Mouse (Mus musculus): ENCODE measurements around the gene Egln3.

Egln3 gene

DNA sequence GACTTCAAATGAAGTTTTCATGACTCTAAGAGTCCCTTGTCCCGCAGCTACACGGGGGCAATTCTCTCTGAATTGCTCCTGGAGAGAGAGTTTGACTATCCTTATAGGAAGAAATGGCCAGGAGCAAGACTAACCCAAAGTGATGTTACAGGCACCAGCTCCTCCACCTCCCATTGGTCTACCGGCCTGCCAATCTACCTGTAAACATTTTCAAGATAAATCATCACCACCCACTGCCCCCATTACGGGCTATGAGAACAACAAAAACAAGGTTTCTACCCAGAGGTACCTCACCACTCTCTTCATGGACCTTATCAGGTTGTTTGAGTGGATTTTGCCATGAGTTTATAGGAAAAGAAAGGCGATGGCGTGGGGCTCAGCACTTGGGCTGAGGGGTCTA is 1.4 kb downstream of the Egln3 start:
- DNase-seq = no peak

DNA sequence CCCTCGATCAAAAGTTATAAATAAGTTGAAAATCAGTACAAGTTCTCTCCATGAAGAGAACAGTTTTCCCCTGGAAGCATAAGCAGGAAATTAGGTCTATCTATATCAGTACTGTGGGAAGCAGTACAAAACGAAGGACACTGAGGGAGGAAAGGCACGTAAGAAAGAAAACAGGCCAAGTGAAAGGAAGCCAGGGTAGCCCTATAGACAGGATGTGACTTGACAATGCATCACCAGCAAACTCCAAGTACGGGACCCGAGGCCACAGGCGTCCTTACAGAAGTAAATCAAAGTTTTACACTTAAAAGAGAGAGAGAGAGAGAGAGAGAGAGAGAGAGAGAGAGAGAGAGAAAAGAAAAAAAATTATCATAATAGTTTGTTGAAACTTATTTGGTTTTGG is 2.8 kb downstream of the Egln3 start:
- DNase-seq = no peak

DNA sequence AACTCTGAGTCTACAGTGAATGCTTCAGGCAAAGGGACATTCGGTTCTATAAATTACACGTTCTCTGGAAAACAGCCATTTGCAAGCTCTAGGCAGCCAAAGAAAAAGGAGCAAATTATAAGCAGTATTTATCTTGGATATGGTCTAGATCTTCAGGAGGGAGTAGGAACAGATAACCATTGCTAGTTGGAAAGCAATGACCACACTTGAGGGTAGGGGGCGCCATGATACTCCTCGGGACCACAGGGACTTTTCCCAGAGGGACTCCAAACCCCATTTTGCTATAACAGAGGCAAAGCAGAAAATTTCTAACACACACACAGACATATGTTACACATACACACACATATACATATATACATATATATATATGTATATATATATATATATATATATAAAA is 3.5 kb downstream of the Egln3 start:
- peak; percentile 47 for DNase-seq

DNA sequence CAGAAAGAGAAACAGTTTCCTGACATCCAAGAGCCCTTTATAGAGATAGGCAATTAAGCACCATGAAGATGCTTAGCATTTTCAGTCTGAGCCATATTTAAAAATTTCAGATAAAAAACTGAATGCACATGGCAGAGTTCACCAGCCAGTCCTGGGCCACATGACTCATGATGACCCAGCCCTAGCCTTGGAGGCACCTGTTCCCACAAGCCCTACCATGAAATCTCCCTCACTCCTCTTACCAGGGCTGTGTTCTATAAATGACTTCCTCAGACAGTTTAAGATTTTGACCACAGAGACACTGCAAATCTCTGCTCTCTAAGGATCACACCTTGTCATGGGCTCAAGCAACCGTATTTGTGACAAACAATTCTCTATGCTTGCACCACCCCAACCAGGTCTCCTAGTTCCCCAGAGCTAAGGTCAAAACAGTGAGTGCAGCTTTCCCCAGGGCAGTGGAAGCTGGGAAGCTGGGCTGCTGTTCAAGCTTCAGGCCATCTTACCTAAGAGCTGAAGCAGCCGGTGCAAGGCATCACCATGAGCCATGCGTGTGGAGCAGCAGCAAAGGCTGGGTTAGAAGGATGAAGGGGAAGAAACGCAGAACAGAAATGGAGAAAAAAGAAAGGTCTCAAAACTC is 5.3 kb downstream of the Egln3 start:
- no peak for DNase-seq

- no peak for DNase-seq
These were observed 5.8 kb downstream of the Egln3 start for GRCm38 (mm10) chr12:54197849-54198248.

DNA sequence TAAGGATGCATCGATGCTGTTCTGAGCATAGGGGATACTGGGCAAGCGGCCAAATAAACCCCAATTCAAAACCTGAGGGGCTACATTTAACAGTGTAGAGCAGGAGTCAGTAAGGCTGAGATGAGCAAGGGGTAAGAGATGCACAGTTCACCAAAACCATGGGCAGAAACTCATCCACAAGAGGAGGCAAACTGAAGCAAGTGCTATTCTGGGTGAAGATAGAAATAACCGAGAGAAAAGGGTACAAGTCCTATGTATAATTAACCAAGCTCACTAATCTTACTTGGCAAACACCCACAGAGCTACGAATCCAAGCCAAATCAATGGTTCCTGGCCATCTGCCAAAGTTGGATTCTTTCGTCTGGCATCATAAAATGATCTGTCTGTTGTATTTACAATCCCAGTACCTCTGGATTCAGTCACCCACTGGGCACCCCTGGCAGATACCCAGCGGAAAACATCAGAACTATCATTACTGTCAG is 6.3 kb downstream of the Egln3 start:
- no peak for DNase-seq

GRCm38 (mm10) chr12:54196881-54197280 is 6.8 kb downstream of the Egln3 start:
- no peak for DNase-seq

- DNase-seq = no peak
These were observed 9.5 kb downstream of the Egln3 start for GRCm38 (mm10) chr12:54194159-54194558.

DNA sequence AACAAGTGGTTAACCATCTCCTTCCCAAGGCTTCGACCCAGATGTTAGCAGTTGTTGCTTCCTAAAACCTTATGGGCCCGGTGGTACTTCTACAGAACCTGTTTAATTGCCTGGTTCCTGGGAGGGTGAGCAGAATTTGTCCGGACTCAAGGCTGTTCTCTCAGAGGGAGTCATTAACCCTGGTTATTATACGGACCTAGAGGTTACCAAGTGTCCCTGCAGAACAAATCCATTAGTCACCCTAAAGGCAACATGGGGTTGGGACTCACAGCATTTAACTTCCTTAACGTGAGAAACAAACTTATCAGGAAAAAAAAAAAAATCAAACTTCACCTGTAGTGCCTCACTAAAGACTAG is 11.4 kb downstream of the Egln3 start:
- DNase-seq = no peak

- DNase-seq = peak; percentile 93
These were observed 11.9 kb downstream of the Egln3 start for GRCm38 (mm10) chr12:54191608-54192304.

DNA sequence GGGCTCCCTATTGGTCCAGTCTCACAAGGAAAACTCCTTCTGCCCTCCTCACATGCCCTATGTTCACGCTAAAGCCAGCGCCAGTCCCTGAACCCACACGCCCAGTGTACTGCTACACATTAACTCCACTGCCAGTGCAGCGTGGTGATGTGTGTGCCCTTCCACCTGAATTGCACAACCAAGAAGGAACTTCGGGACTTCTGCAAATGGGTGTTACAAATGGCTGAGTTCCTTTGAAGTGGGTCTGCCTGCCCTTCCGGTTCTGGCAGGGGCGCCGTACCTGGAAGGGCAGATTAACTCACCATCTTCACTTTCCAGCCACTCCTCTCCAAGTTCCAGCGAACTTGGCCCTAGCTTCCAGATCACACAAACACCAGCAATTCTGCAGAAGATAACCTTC is 12.5 kb downstream of the Egln3 start:
- DNase-seq = no peak

DNA sequence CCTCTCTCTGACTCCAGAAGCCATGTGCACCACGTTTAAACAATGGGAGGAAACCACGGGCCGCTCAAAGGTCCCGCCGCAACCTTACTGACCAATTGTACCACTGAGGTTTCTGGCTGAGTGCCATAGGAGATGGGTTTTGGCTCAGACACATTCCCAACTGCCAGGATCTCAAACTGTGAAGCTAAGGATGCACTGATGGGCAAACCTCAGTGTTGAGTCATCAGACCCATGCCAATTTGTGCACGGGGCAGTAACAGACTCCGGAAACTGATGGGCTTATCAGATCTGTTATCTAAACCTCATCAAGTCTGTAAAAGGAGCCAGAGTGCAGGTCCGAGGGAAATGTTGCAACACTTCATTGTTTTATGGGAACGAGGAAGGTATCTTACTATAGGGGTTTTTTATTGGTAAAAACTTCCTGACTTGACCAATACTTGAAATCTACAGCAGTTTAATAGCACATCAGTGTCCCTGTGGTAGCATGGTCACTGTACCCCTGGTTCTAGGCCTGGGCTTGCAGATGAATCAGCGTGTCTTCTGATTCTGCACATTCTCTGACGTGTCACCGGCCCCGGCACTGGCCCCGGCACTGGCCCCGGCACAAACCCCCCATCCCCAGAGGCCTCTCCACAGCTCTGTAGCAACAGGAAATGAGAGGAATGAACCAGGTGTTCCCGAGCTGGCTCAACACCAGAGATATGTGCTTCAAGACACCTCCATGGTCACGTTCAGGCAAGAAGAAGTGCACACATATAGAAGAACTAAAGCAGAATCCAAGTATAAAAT is 15.7 kb downstream of the Egln3 start:
- no peak for DNase-seq

- DNase-seq = no peak
These were observed 16.6 kb downstream of the Egln3 start for GRCm38 (mm10) chr12:54186926-54187623.

DNA sequence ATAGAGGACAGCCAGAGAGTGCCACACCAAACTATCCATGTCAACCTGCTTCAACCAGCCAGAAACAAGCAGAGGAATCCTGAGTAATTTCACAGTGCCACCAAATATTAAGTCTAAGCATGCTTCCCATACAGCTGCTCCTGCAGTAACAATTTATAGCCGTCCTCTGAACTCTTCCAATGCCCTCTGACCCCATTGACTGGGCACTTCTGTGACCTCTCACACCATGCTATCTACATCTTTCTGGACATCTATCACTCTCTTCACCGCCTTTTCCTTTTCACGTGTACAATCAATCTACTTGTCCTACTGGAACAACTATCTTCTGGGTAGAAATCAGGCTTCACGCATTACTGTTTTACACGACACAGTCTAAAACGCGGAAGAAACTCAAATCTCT is 19.4 kb downstream of the Egln3 start:
- no peak for DNase-seq

DNA sequence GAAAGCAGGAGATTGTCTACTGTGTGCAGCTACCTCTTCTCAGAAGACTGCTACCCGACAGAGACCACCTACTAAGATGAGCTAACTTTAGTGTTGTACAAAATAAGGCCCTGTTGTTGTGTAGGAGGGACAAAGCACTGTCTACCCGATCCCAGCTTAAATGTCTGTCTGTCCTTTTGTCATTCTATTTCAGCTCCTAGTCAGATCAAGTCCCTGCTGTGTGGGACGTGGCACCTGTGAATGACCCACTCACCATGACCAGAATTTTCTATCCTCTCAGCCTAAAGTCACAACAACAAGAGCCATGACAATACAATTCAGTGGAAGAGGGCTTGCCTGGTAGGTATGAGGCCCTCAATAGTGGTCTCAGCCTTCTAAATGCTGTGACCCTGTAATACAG is 25.3 kb downstream of the Egln3 start:
- DNase-seq = no peak

DNA sequence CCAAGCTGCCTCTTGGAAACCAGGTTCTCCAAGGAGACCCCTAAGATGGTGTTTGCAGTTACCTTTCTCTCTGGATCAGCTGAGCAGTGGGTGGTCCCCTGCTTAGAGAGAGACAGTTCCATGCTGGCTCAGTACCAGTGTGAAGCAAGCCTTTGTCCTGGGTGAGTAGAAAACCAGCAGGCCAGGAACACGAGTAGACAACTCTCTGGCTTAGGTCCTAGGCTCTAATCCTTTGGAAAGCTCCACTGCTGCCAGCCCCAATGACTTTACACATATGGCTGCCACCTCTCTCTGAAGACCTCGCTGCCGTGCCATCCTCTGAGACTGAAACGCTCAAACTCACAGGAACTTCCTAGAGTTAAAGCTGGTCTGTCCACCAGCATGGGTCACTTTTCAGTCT is 34.9 kb downstream of the Egln3 start:
- DNase-seq = no peak

DNA sequence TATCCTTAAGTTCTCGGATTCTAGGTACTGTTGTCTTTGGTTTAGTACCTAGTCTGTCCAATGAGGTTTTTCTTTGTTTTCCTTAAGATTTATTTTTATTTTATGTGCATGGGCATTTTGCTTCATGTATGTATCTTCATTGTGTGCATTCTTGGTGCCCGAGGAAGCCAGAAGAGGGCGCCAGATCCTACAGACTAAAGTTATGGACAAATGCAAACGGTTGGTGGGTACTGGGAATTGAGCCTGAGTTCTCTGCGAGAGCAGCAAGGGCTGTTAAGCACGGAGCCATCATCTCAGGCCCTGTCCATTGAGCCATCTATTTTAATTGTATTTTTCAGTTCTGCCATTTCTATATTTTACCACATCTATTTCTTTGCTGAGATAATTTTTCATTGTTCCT is 35.9 kb downstream of the Egln3 start:
- DNase-seq = no peak

DNA sequence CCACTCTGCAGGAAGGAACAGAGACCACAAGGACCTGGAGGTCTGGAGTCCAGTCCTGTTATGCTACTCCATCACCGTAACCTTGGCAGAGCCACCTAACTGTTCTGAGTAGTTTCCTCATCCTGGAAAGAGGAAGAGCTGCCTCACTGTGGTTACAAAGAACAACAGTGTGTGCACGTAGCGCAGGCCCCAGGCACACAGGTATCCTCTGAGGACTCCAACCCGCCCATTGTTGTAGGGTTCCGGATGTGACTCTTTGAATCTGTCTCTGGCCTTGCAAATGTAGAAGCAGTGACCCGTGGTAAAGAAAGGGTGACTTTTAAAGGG is 39.0 kb downstream of the Egln3 start:
- DNase-seq = peak; percentile 25

GRCm38 (mm10) chr12:54164040-54164723 is 39.5 kb downstream of the Egln3 start:
- DNase-seq = no peak

DNA sequence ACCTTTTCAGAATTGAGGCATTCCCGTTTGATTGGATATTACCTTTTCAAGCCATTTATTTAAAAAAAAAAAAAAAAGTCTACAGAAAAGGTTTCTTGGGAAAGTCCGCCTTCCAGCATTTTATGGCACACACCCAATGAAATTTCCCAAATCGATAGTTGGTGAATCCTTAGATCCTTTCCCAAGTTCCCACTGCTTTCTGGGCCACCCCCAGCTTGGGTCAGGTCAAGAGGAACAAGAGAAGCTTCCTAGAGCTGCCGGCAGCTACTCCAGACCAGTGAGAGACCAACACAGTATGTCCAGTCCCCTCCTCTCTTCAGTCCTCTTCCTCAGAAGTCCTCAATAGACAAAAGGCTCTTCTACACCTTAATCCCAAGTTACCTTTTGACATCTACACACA is 40.5 kb downstream of the Egln3 start:
- DNase-seq = no peak

DNA sequence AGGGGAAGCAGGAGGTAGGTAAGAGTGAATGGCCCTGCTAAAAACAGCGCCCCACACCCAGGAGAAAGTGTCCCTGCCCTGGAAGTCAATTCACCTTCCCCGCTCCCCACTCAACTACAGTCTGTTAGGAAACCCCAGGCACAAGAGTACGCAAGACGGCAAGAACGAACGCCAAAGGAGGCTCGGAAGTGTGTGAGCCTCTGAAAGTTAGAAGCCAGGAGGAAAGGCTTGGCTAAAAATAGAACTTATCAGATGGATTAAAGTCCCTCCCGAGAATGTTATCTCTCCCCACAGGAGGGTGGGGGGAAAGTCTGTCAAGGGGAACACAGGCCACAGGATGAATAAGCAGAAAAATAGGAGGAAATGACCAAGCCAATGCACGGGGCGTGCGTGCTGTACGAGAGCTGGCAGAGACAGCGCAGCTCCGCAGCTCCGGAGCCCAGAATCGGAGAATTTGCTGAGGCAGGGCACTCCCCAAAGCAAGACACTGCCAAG is 41.0 kb downstream of the Egln3 start:
- peak; percentile 73 for DNase-seq

DNA sequence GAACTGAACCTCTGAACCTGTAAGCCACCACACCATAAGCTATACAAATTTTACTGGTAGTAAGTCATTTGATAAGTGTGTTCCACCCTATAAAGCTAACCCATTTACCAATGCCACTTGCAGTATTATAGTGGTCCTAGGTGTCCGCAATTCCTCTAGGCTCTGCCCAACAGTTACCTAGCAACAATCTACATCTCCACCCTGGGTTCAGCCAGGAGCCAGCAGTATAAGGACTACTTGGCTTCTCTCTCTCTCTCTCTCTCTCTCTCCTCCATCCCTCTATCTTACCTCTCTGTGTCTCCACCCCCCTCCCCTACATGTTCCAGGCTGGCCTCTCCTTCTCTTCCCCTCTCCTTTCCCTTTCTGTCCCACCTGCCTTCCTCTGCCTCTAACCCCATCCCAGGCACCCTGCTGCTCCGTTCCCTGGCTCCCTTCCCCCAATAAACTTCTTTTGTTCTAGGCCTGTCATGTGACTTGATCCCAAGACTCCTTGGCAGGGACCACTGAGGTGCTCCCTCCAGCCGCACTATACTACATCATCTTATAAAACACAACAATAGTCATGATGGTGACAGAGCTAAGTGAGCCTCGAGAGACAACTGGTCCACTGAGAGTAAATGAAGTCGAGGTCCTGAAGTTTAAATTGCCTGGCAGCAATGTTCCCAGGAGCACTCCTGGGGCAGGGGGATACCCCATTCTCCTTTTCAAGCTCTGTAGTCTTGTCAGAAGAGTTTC is 42.0 kb downstream of the Egln3 start:
- no peak for DNase-seq

Data from embryo, embryonic 11 days (tissue).